Mouse (Mus musculus): ENCODE measurements at regions not wholly inside any gene's neighbourhood (a gene's known extent, or its start where the extent isn't known, plus 50 kb on each side); places are given as distances from the start of the nearest gene placed in this dataset.
"Not testable (repeated sequence)": the region's sequence is repeated elsewhere in the genome, so short reads cannot be mapped to it uniquely, and the experiment has no call there.

GRCm38 (mm10) chr13:65375273-65375672 lies 96.7 kb downstream of the Zfp369 start:
- DNase-seq, result not testable (repeated sequence)

DNA sequence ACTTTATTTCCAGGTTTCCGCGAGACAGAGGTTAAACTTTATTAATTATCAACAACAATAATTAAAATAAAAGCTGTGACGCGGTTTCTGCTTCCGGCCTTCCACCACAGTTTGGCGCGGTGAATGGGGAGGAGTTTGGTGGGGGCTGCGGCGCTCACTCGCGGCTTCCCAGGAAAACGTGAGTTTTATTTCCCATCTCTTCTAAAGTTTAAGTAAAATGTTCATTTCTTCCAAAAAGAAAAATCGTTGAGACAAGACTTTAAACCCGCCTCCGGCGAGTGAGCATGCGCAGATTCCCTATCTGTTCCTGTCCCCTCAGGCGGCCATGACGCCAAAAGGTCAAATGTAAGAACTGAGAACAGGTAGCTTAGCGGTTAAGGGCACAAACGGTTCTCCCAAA lies 100.8 kb downstream of the Zfp369 start:
- DNase-seq, result not testable (repeated sequence)

DNA sequence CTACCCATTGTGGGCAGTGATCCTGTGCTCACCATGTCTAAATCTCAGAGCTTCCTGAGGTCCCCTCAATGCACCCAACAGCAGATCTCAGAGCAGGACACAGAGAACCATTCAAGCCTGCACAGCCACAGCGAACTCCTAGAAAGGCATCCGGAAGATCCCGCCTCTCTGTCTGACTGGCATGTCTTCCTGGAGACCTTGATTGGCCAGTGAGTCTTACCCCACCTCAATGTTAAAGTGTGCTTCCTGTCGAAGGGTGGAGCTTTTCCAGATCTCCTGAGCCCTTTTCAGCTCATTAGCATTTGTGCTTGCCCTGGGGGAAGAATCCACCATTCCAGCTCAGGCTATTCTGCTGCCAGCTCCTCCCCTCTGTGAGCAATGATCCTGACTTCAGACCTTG lies 97.5 kb upstream of the Gm10139 start:
- DNase-seq, result not testable (repeated sequence)

GRCm38 (mm10) chr13:65420201-65420600 lies 92.3 kb upstream of the Gm10139 start:
- DNase-seq, result peak in 1 of 2 experiments; percentile 0
